Mouse (Mus musculus): Measurements from ENCODE around the gene Amer1. TPM values are rescaled to one million over a fixed set of nuclear protein-coding genes. Genes with fewer than 3 reads are reported as not detected.

The Amer1 gene
- 14.6 and 15.7 TPM in 2 replicates for polyA plus RNA-seq (2015; fragmentation: Nextera tagmentation; extraction: Ambion mirVana)

GRCm38 (mm10) chrX:95444776-95445111, at the start of gene Amer1:
TSS of gene Amer1 (minus strand) at chrX:95444872.
- H3K4me3 ChIP-seq: peak within 1 kb of the TSS; percentile 55
- H3K27me3 ChIP-seq: no peaks in the 10 kb centered on the region; the same call in 1 of the 2 replicates
- H3K4me2 ChIP-seq (replicated peaks): peak within 1 kb of the TSS; percentile 67
- H3K9ac ChIP-seq: peak within 1 kb of the TSS; percentile 66
- peak within 1 kb of the TSS; percentile 79 for H3K27ac ChIP-seq
- ATAC-seq (ENCODE audit: low FRiP score, low read depth): peak; percentile 98
- H3K4me1 ChIP-seq: 0 out of 2 replicates have a peak, but pooled peaks cover 10% of the 10 kb centered on the region
- WGBS: 17% methylated on average over 19 of the region's 19 CpGs
- no peaks in the 10 kb centered on the region; the same call in 1 of the 2 replicates for H3K9me3 ChIP-seq
- no peaks in the 10 kb centered on the region for H3K36me3 ChIP-seq

- WGBS: 68% methylated on average over 3 of the region's 3 CpGs
Observed at GRCm38 (mm10) chrX:95457166-95457565, 12.5 kb upstream of the Amer1 start.

GRCm38 (mm10) chrX:95445866-95446265, 1.2 kb upstream of the Amer1 start:
- 0 out of 2 replicates have a peak, but pooled peaks cover 10% of the 10 kb centered on the region for H3K4me1 ChIP-seq
- no peak overlapping the region for H3K4me3 ChIP-seq
- H3K4me2 ChIP-seq (replicated peaks): no peak overlapping the region
- H3K27me3 ChIP-seq: no peaks in the 10 kb centered on the region; the same call in 1 of the 2 replicates
- no peaks in the 10 kb centered on the region; the same call in 1 of the 2 replicates for H3K9me3 ChIP-seq
- H3K9ac ChIP-seq: no peak overlapping the region
- H3K36me3 ChIP-seq: no peaks in the 10 kb centered on the region
- no peak overlapping the region for H3K27ac ChIP-seq
- no peak for ATAC-seq (ENCODE audit: low FRiP score, low read depth)
- 44% methylated on average over 2 of the region's 2 CpGs for WGBS

More at GRCm38 (mm10) chrX:95457166-95457565, 12.5 kb upstream of the Amer1 start:
- H3K4me3 ChIP-seq: no peak overlapping the region
- ATAC-seq (ENCODE audit: low FRiP score, low read depth): no peak
- H3K27me3 ChIP-seq: no peaks in the 10 kb centered on the region
- no peaks in the 10 kb centered on the region for H3K4me1 ChIP-seq
- no peaks in the 10 kb centered on the region for H3K9me3 ChIP-seq
- no peaks in the 10 kb centered on the region for H3K36me3 ChIP-seq
- H3K9ac ChIP-seq: no peak overlapping the region
- no peak overlapping the region for H3K4me2 ChIP-seq (replicated peaks)
- H3K27ac ChIP-seq: no peak overlapping the region

- Histone ChIP-seq H3K4me1 (0 out of 2 replicates have a peak, but pooled peaks cover 10% of the 10 kb centered on the region), H3K9ac (peak overlapping the region; percentile 31; the same call in 1 of the 2 replicates), H3K9me3 (no peaks in the 10 kb centered on the region; the same call in 1 of the 2 replicates), H3K36me3 (no peaks in the 10 kb centered on the region), H3K27me3 (no peaks in the 10 kb centered on the region; the same call in 1 of the 2 replicates), H3K4me2 (replicated peaks) (peak overlapping the region; percentile 67), H3K27ac (peak overlapping the region; percentile 22; the same call in 1 of the 2 replicates), H3K4me3 (peak overlapping the region; percentile 55)
- ATAC-seq (ENCODE audit: low FRiP score, low read depth): 0 out of 2 replicates have a peak, but pooled peaks have one; percentile 0
- 21% methylated on average over 3 of the region's 3 CpGs for WGBS
Observed at GRCm38 (mm10) chrX:95445141-95445540, 469 bp upstream of the Amer1 start.

- peak; percentile 76 for ATAC-seq (ENCODE audit: low FRiP score, low read depth)
- 0 out of 2 replicates have a peak, but pooled peaks cover 10% of the 10 kb centered on the region for H3K4me1 ChIP-seq
- H3K4me2 ChIP-seq (replicated peaks): peak overlapping the region; percentile 67
- H3K27ac ChIP-seq: peak overlapping the region; percentile 79
- peak overlapping the region; percentile 55 for H3K4me3 ChIP-seq
- WGBS: 21% methylated on average over 42 of the region's 42 CpGs
- no peaks in the 10 kb centered on the region; the same call in 1 of the 2 replicates for H3K27me3 ChIP-seq
- no peaks in the 10 kb centered on the region for H3K36me3 ChIP-seq
- H3K9me3 ChIP-seq: no peaks in the 10 kb centered on the region; the same call in 1 of the 2 replicates
- H3K9ac ChIP-seq: peak overlapping the region; percentile 66
Observed at GRCm38 (mm10) chrX:95443898-95444775, 535 bp downstream of the Amer1 start.

- H3K4me1 ChIP-seq: 0 out of 2 replicates have a peak, but pooled peaks cover 10% of the 10 kb centered on the region
- WGBS: 28% methylated on average over 12 of the region's 12 CpGs
- no peaks in the 10 kb centered on the region for H3K9me3 ChIP-seq
- no peak overlapping the region; the same call in 1 of the 2 replicates for H3K27ac ChIP-seq
- no peaks in the 10 kb centered on the region; the same call in 1 of the 2 replicates for H3K27me3 ChIP-seq
- peak overlapping the region; percentile 55 for H3K4me3 ChIP-seq
- peak overlapping the region; percentile 66 for H3K9ac ChIP-seq
- ATAC-seq (ENCODE audit: low FRiP score, low read depth): no peak
- H3K4me2 ChIP-seq (replicated peaks): peak overlapping the region; percentile 67
- no peaks in the 10 kb centered on the region for H3K36me3 ChIP-seq
Observed at GRCm38 (mm10) chrX:95443390-95443789, 1.3 kb downstream of the Amer1 start.

GRCm38 (mm10) chrX:95442261-95442660, 2.4 kb downstream of the Amer1 start:
- ATAC-seq (ENCODE audit: low FRiP score, low read depth): no peak
- Histone ChIP-seq H3K4me3 (no peak overlapping the region), H3K27ac (no peak overlapping the region), H3K4me1 (0 out of 2 replicates have a peak, but pooled peaks cover 10% of the 10 kb centered on the region), H3K4me2 (replicated peaks) (0 out of 2 replicates have a peak overlapping the region, but pooled peaks have one; percentile 11), H3K27me3 (no peaks in the 10 kb centered on the region; the same call in 1 of the 2 replicates), H3K9ac (no peak overlapping the region), H3K36me3 (no peaks in the 10 kb centered on the region), H3K9me3 (no peaks in the 10 kb centered on the region)
- 52% methylated on average over 1 of the region's 1 CpGs for WGBS

GRCm38 (mm10) chrX:95441290-95441689, 3.4 kb downstream of the Amer1 start:
- Histone ChIP-seq H3K27me3 (no peaks in the 10 kb centered on the region; the same call in 1 of the 2 replicates), H3K4me1 (0 out of 2 replicates have a peak, but pooled peaks cover 10% of the 10 kb centered on the region), H3K4me2 (replicated peaks) (no peak overlapping the region), H3K4me3 (no peak overlapping the region), H3K9ac (no peak overlapping the region), H3K36me3 (no peaks in the 10 kb centered on the region), H3K27ac (no peak overlapping the region), H3K9me3 (no peaks in the 10 kb centered on the region)
- ATAC-seq (ENCODE audit: low FRiP score, low read depth): no peak

GRCm38 (mm10) chrX:95438491-95438890, 6.2 kb downstream of the Amer1 start:
- no peaks in the 10 kb centered on the region for H3K9me3 ChIP-seq
- no peak overlapping the region for H3K27ac ChIP-seq
- ATAC-seq (ENCODE audit: low FRiP score, low read depth): no peak
- no peak overlapping the region for H3K9ac ChIP-seq
- no peak overlapping the region for H3K4me3 ChIP-seq
- no peaks in the 10 kb centered on the region for H3K27me3 ChIP-seq
- H3K4me1 ChIP-seq: 0 out of 2 replicates have a peak, but pooled peaks cover 10% of the 10 kb centered on the region
- 83% methylated on average over 4 of the region's 4 CpGs for WGBS
- H3K36me3 ChIP-seq: no peaks in the 10 kb centered on the region
- no peak overlapping the region for H3K4me2 ChIP-seq (replicated peaks)

- Histone ChIP-seq H3K27ac (no peak overlapping the region), H3K9me3 (no peaks in the 10 kb centered on the region), H3K9ac (no peak overlapping the region), H3K4me1 (0 out of 2 replicates have a peak, but pooled peaks cover 3% of the 10 kb centered on the region), H3K36me3 (no peaks in the 10 kb centered on the region), H3K4me3 (no peak overlapping the region), H3K4me2 (replicated peaks) (no peak overlapping the region), H3K27me3 (no peaks in the 10 kb centered on the region)
- WGBS: 95% methylated on average over 1 of the region's 1 CpGs
- no peak for ATAC-seq (ENCODE audit: low FRiP score, low read depth)
Observed at GRCm38 (mm10) chrX:95437236-95437635, 7.4 kb downstream of the Amer1 start.

- H3K27ac ChIP-seq: no peak overlapping the region
- no peaks in the 10 kb centered on the region for H3K9me3 ChIP-seq
- ATAC-seq (ENCODE audit: low FRiP score, low read depth): no peak
Observed at GRCm38 (mm10) chrX:95373101-95373500, 71.6 kb downstream of the Amer1 start.

More at GRCm38 (mm10) chrX:95373101-95373500, 71.6 kb downstream of the Amer1 start:
- H3K4me3 ChIP-seq: no peak overlapping the region
- no peak overlapping the region for H3K4me2 ChIP-seq (replicated peaks)
- no peaks in the 10 kb centered on the region for H3K27me3 ChIP-seq
- no peaks in the 10 kb centered on the region for H3K36me3 ChIP-seq
- H3K4me1 ChIP-seq: no peaks in the 10 kb centered on the region
- H3K9ac ChIP-seq: no peak overlapping the region

All from limb, embryonic 13.5 days (tissue).